26 mouse cellular contexts compared by ENCODE assay signal in the genomic region with DNA sequence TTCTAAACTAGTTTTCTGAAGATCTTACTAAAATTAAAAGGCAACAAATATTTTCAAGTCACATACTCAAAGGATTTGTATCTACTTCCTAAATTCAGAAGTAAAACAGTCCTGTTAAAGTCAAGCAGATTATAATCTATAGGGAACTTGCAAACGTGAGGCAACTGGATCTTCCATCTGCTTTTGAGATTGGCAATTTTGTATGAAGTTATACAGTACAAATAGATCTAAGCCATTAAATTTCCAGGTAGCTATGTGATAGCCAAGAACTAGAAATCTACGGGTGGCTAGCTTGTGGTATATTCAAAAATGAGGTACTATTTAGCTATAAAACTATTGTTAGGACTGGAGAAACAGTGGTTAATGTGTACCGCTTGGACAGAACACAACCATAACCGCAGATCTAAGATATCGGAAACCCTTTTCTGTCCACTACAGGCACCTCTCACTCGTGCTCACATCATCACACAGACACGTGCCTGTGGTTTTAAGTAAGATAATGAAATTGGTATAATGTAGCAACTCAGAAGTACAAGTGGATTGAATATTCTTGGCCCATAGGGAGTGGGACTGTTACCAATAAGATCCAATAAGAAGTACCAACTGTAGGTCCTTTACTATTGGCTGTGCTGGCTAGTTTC. TPM values are rescaled to one million over a fixed set of nuclear protein-coding genes. Genes with fewer than 3 reads are reported as not detected.
DNase-seq lines count a peak whose midpoint lies in the region; ATAC-seq and TF ChIP-seq lines count a peak whose summit lies in the region.
"Had no signal": no experiment of that assay in that cellular context is flagged by ENCODE, and none has a peak within 500 bp of the region (broad histone marks: within the 10 kb centered on the region; RNA-seq: fewer than 3 reads in every experiment).

No protein-coding gene starts in this region.

- peaks cover 17% of the 10 kb centered on the region for H3K79me2 ChIP-seq in CH12.LX (replicated peaks; ENCODE audit: control insufficient read depth, extremely low read depth, insufficient read depth, poor library complexity, severe bottlenecking)

- no peaks in the 10 kb centered on the region for H3K9me3 ChIP-seq in CH12.LX (replicated peaks; ENCODE audit: low read length)
- no peaks in the 10 kb centered on the region for H3K9me3 ChIP-seq in hindbrain, embryonic 11.5 days (ENCODE audit: control insufficient read depth, low read length)
- H3K9me3 ChIP-seq in intestine, embryonic 16.5 days (ENCODE audit: control insufficient read depth, low read length), result no peaks in the 10 kb centered on the region
- H3K9me3 ChIP-seq: forebrain, embryonic 15.5 days; heart, embryonic 13.5 days; hindbrain, embryonic 13.5 days; intestine, embryonic 15.5 days; midbrain, embryonic 10.5 days had no signal

- H3K4me2 ChIP-seq in CH12.LX (ENCODE audit: insufficient read depth, low read depth, poor library complexity, severe bottlenecking), result no peak overlapping the region
- H3K4me2 ChIP-seq in hindbrain, embryonic 11.5 days (replicated peaks; ENCODE audit: low read depth, low read length), result no peak overlapping the region
- no peak overlapping the region for H3K4me2 ChIP-seq in intestine, embryonic 16.5 days (ENCODE audit: low read depth, low read length)
- H3K4me2 ChIP-seq: forebrain, embryonic 15.5 days; heart, embryonic 13.5 days; hindbrain, embryonic 13.5 days; intestine, embryonic 15.5 days had no signal

- TF ChIP-seq EP300 in CH12.LX (IDR thresholded peaks at IDR 0.05; ENCODE audit: low read length), result no peak

- ATAC-seq in megakaryocyte, adult 5-6 weeks (ENCODE audit: poor library complexity, severe bottlenecking), result 0 out of 2 replicates have a peak, but pooled peaks have one; percentile 5
- no peak for ATAC-seq in hindbrain, embryonic 11.5 days (ENCODE audit: low FRiP score)
- no peak for ATAC-seq in intestine, embryonic 16.5 days
- ATAC-seq: CD4-positive, CD25-positive, alpha-beta regulatory T cell, adult 4 months; forebrain, embryonic 15.5 days; intestine, embryonic 15.5 days; midbrain, embryonic 16.5 days had no signal

- H3K9ac ChIP-seq in CH12.LX (ENCODE audit: insufficient read depth, low read depth), result no peak overlapping the region
- no peak overlapping the region for H3K9ac ChIP-seq in hindbrain, embryonic 11.5 days (ENCODE audit: low read depth, low read length)
- H3K9ac ChIP-seq in intestine, embryonic 16.5 days (ENCODE audit: low read depth, low read length), result no peak overlapping the region
- H3K9ac ChIP-seq: forebrain, embryonic 15.5 days; heart, embryonic 13.5 days; hindbrain, embryonic 13.5 days; intestine, embryonic 15.5 days had no signal

- peaks cover 19 to 38% of the 10 kb centered on the region in 2 experiments for H3K36me3 ChIP-seq in CH12.LX (replicated peaks in 1 of 2; ENCODE audit: control insufficient read depth in 1 of 2, insufficient read depth in 1 of 2, low read length in 1 of 2)
- peaks cover 7% of the 10 kb centered on the region; the same call in 1 of the 2 replicates for H3K36me3 ChIP-seq in hindbrain, embryonic 11.5 days (ENCODE audit: control insufficient read depth, insufficient read depth, low read length)
- H3K36me3 ChIP-seq in intestine, embryonic 16.5 days (ENCODE audit: control insufficient read depth, insufficient read depth, low read length), result peaks cover 6% of the 10 kb centered on the region; the same call in 1 of the 2 replicates
- H3K36me3 ChIP-seq: intestine, embryonic 15.5 days had no signal

- peak; percentile 25 for DNase-seq in embryo, embryonic 10 days (ENCODE audit: low spot score)
- DNase-seq in embryo, embryonic 11 days, result no peak
- DNase-seq in CH12.LX (ENCODE audit: extremely low read depth), result peak; percentile 36
- peak; percentile 18 for DNase-seq in embryo, embryonic 10.5 days (ENCODE audit: low spot score)
- DNase-seq in hindbrain, embryonic 11.5 days (ENCODE audit: low spot score), result no peak
- no peak for DNase-seq in cerebellum, adult 9-10 months
- DNase-seq: adrenal gland, postnatal 25 days; cerebellum, adult 9-11 months; kidney, adult 9 months; kidney, postnatal 25 days; lung, adult 2 months; right cerebral cortex, postnatal 4 days; thymus, postnatal 14 days had no signal

- H3K27me3 ChIP-seq in CH12.LX (replicated peaks), result no peaks in the 10 kb centered on the region
- no peaks in the 10 kb centered on the region for H3K27me3 ChIP-seq in hindbrain, embryonic 11.5 days (ENCODE audit: control insufficient read depth, insufficient read depth, low read length)
- no peaks in the 10 kb centered on the region for H3K27me3 ChIP-seq in intestine, embryonic 16.5 days (replicated peaks; ENCODE audit: control insufficient read depth, insufficient read depth, low read length)
- H3K27me3 ChIP-seq: forebrain, embryonic 15.5 days; heart, embryonic 13.5 days; hindbrain, embryonic 13.5 days; intestine, embryonic 15.5 days had no signal

- no peak for TF ChIP-seq RAD21 in CH12.LX (IDR thresholded peaks at IDR 0.05; ENCODE audit: low read depth, low read length)

- H3K27ac ChIP-seq in CH12.LX (ENCODE audit: insufficient read depth, low read depth), result no peak overlapping the region
- H3K27ac ChIP-seq in hindbrain, embryonic 11.5 days (ENCODE audit: low read depth, low read length), result no peak overlapping the region
- H3K27ac ChIP-seq in intestine, embryonic 16.5 days (ENCODE audit: low read length), result no peak overlapping the region
- H3K27ac ChIP-seq: forebrain, embryonic 15.5 days; heart, embryonic 13.5 days; hindbrain, embryonic 13.5 days; intestine, embryonic 15.5 days; layer of hippocampus, adult 2 months; midbrain, embryonic 10.5 days had no signal

- in situ Hi-C loops in CH12.LX (cut with MboI; ENCODE audit: low pct_ligation_motif_present, low pct_unique_long_range_greater_than_20kb, low sequenced_read_pairs), result loop anchor here (25.0 kb wide), 2 partner anchors 536 to 711 kb away; partner anchors contain the start of gene Ssbp2

- H3K4me3 ChIP-seq in CH12.LX (replicated peaks in 1 of 3; ENCODE audit: low read depth in 2 of 3, low read length in 2 of 3, poor library complexity in 1 of 3), result no peak overlapping the region
- no peak overlapping the region for H3K4me3 ChIP-seq in hindbrain, embryonic 11.5 days (ENCODE audit: low read depth, low read length)
- H3K4me3 ChIP-seq in intestine, embryonic 16.5 days (ENCODE audit: low read length), result no peak overlapping the region
- H3K4me3 ChIP-seq: forebrain, embryonic 15.5 days; heart, embryonic 13.5 days; hindbrain, embryonic 13.5 days; intestine, embryonic 15.5 days; layer of hippocampus, adult 2 months; midbrain, embryonic 10.5 days; myocyte had no signal

- TF ChIP-seq POLR2A in CH12.LX (IDR thresholded peaks at IDR 0.05; ENCODE audit: low read depth, low read length), result peak; percentile 44; the same call in 1 of the 2 replicates

- no peak for TF ChIP-seq CTCF in CH12.LX (conservative IDR thresholded peaks at IDR 0.05 in 1 of 2, IDR thresholded peaks at IDR 0.05 in 1 of 2; ENCODE audit: low read depth in 2 of 2, low read length in 2 of 2)

- H3K4me1 ChIP-seq in CH12.LX (ENCODE audit: control insufficient read depth in 1 of 2, insufficient read depth in 2 of 2), result peaks cover 2 to 24% of the 10 kb centered on the region in 2 experiments; a peak in 3 of 4 replicates
- no peaks in the 10 kb centered on the region for H3K4me1 ChIP-seq in hindbrain, embryonic 11.5 days (replicated peaks; ENCODE audit: control insufficient read depth, insufficient read depth, low read length)
- 0 out of 2 replicates have a peak, but pooled peaks cover 3% of the 10 kb centered on the region for H3K4me1 ChIP-seq in intestine, embryonic 16.5 days (ENCODE audit: control insufficient read depth, insufficient read depth, low read length)
- H3K4me1 ChIP-seq: intestine, embryonic 15.5 days had no signal

- dilution Hi-C loops in CH12.LX (cut with MboI; ENCODE audit: extremely low pct_ligation_motif_present, extremely low pct_unique_long_range_greater_than_20kb, low sequenced_read_pairs), result no loop called here

- WGBS in hindbrain, embryonic 11.5 days, result 88% methylated on average over 7 of the region's 7 CpGs
- WGBS in intestine, embryonic 16.5 days, result 82% methylated on average over 7 of the region's 7 CpGs

TF ChIP-seq in CH12.LX, 34 proteins besides CTCF, POLR2A, EP300 and RAD21 (continues in another document):
- TF ChIP-seq MAFK (IDR thresholded peaks at IDR 0.05; ENCODE audit: insufficient replicate concordance, low read length) (no peak), NRF1 (IDR thresholded peaks at IDR 0.05; ENCODE audit: low read depth, low read length) (no peak), ZKSCAN1 (IDR thresholded peaks at IDR 0.05; ENCODE audit: borderline replicate concordance, low read depth, low read length) (no peak), E2F4 (IDR thresholded peaks at IDR 0.05; ENCODE audit: insufficient replicate concordance, low read depth, low read length) (no peak), TCF12 (IDR thresholded peaks at IDR 0.05; ENCODE audit: low read depth, low read length) (no peak), JUN (IDR thresholded peaks at IDR 0.05; ENCODE audit: insufficient read depth, low read depth, low read length) (no peak), ZMIZ1 (IDR thresholded peaks at IDR 0.05; ENCODE audit: low read depth, low read length) (peak; percentile 52; the same call in 1 of the 2 replicates), MAZ (IDR thresholded peaks at IDR 0.05; ENCODE audit: low read depth, low read length) (no peak), BHLHE40 (IDR thresholded peaks at IDR 0.05; ENCODE audit: low read depth, low read length) (no peak), RCOR1 (conservative IDR thresholded peaks at IDR 0.05; ENCODE audit: low read depth, low read length) (0 out of 2 replicates have a peak, but pooled peaks have one; percentile 40), USF1 (IDR thresholded peaks at IDR 0.05; ENCODE audit: low read depth, low read length) (no peak), HCFC1 (IDR thresholded peaks at IDR 0.05; ENCODE audit: low read depth, low read length) (no peak), CHD1 (IDR thresholded peaks at IDR 0.05; ENCODE audit: low read depth, low read length) (no peak)

RNA-seq across cellular contexts. Expression of gene Rps23, which starts 3.5 kb away (rescaled TPM):
- 1,970 and 2,180 TPM in 2 replicates for total RNA-seq in CH12.LX (2012; rRNA removed)
- total RNA-seq in CH12.LX (2014; rRNA removed), result 2,005 and 2,193 TPM in 2 replicates
- polyA plus RNA-seq in CH12.LX (2012; ENCODE audit: insufficient read length, low read depth), result 913 and 1,042 TPM in 2 replicates
- 1,373 and 1,381 TPM in 2 replicates for total RNA-seq in megakaryocyte, adult 5-6 weeks (2015)
- 1,440 and 1,451 TPM in 2 replicates for total RNA-seq in megakaryocyte, adult 5-6 weeks (2017)
- polyA plus RNA-seq in hindbrain, embryonic 11.5 days (2014; fragmentation: Nextera tagmentation; extraction: Ambion mirVana), result 214 and 232 TPM in 2 replicates
- polyA plus RNA-seq in intestine, embryonic 16.5 days (2015; fragmentation: Nextera tagmentation; extraction: Ambion mirVana), result 163 and 165 TPM in 2 replicates

RNA-seq across cellular contexts. Expression of gene Atp6ap1l, which starts 21.1 kb away (rescaled TPM):
- total RNA-seq in CH12.LX (2012; rRNA removed), result not detected in 2 replicates
- not detected in 2 replicates for total RNA-seq in CH12.LX (2014; rRNA removed)
- not detected in 2 replicates for polyA plus RNA-seq in CH12.LX (2012; ENCODE audit: insufficient read length, low read depth)
- not detected in 2 replicates for total RNA-seq in megakaryocyte, adult 5-6 weeks (2015)
- total RNA-seq in megakaryocyte, adult 5-6 weeks (2017), result not detected in 2 replicates
- 0.20 and 1.5 TPM in 2 replicates for polyA plus RNA-seq in hindbrain, embryonic 11.5 days (2014; fragmentation: Nextera tagmentation; extraction: Ambion mirVana)
- polyA plus RNA-seq in intestine, embryonic 16.5 days (2015; fragmentation: Nextera tagmentation; extraction: Ambion mirVana), result not detected in 2 replicates
- total RNA-seq: adrenal gland, postnatal 25 days; gastrocnemius, adult 8-10 months had no signal
- polyA plus RNA-seq: intestine, embryonic 15.5 days; lung, adult 2 months; midbrain, embryonic 10.5 days; myocyte; stomach, embryonic 14.5 days had no signal

Comparison
In these comparisons a context has a peak if more than half of its experiments do, and no peak if none do; other contexts are left out.
1. DNase-seq: peak in embryo, embryonic 10 days (single experiment), CH12.LX (single experiment) and embryo, embryonic 10.5 days (single experiment); none in embryo, embryonic 11 days (single experiment), hindbrain, embryonic 11.5 days (single experiment) and cerebellum, adult 9-10 months (single experiment).